Mouse (Mus musculus) hindbrain, embryonic 11.5 days (tissue): Measurements from ENCODE around the gene Trim15. TPM values are rescaled to one million over a fixed set of nuclear protein-coding genes. Genes with fewer than 3 reads are reported as not detected.
"Not testable (repeated sequence)": the region's sequence is repeated elsewhere in the genome, so short reads cannot be mapped to it uniquely, and the experiment has no call there.

ENCODE experiments used
- ATAC-seq: fragments of 200-750 bp; cut with Nextera tagmentation; 2 replicates; pipeline ENCODE4 v1.8.0; 2017; ENCODE audit warnings: mild to moderate bottlenecking, moderate TSS enrichment, moderate library complexity; ENCODE audit not compliant: low FRiP score
- DNase-seq: peaks from one replicate; pipeline ENCODE4 v3.0.0-alpha.2; 2015; ENCODE audit warnings: low spot score
- H3K27ac ChIP-seq: fragments of 300-500 bp; sonication (generic); 2 replicates; pipeline ENCODE4 v1.5.1; 2014; ENCODE audit warnings: mild to moderate bottlenecking, low read depth, low read length
- H3K27me3 ChIP-seq: fragments of 300-500 bp; sonication (generic); 2 replicates; pipeline ENCODE4 v1.6.1; 2014; ENCODE audit warnings: mild to moderate bottlenecking, low read length, moderate library complexity, mixed read lengths; ENCODE audit not compliant: control insufficient read depth, insufficient read depth
- H3K36me3 ChIP-seq: fragments of 300-500 bp; sonication (generic); 2 replicates; pipeline ENCODE4 v1.6.1; 2014; ENCODE audit warnings: mild to moderate bottlenecking, low read length, moderate library complexity, mixed read lengths; ENCODE audit not compliant: control insufficient read depth, insufficient read depth
- H3K4me1 ChIP-seq: fragments of 300-500 bp; sonication (generic); replicated peaks from 2 replicates; pipeline ENCODE4 v1.6.1; 2014; ENCODE audit warnings: low read length, mixed read lengths; ENCODE audit not compliant: control insufficient read depth, insufficient read depth
- H3K4me2 ChIP-seq: fragments of 300-500 bp; sonication (generic); replicated peaks from 2 replicates; pipeline ENCODE4 v1.6.1; 2014; ENCODE audit warnings: mild to moderate bottlenecking, low read depth, low read length
- H3K4me3 ChIP-seq: fragments of 300-500 bp; sonication (generic); 2 replicates; pipeline ENCODE4 v1.5.1; 2014; ENCODE audit warnings: low read depth, low read length
- H3K9ac ChIP-seq: fragments of 300-500 bp; sonication (generic); 2 replicates; pipeline ENCODE4 v1.6.1; 2014; ENCODE audit warnings: low read depth, low read length
- H3K9me3 ChIP-seq: fragments of 300-500 bp; sonication (generic); 2 replicates; pipeline ENCODE4 v1.6.1; 2016; ENCODE audit warnings: low read length; ENCODE audit not compliant: control insufficient read depth
- WGBS: fragments of 180-500 bp; shearing (Covaris S2); extraction: QIAGEN DNeasy Blood & Tissue Kit; methylation state at CpG from one replicate; pipeline ENCODE4 v1.1.7; 2014; 5-methylcytosine and 5-hydroxymethylcytosine counted together
- polyA plus RNA-seq: library from polyadenylated mRNA; unstranded; fragments of >200 nt; fragmentation: Nextera tagmentation; extraction: Ambion mirVana; gene quantifications from 2 replicates; pipeline ENCODE4 v1.2.1, GENCODE M21; 2014

Trim15 gene
- polyA plus RNA-seq, 1 experiment from 2014 or later = 0.48 TPM

DNA sequence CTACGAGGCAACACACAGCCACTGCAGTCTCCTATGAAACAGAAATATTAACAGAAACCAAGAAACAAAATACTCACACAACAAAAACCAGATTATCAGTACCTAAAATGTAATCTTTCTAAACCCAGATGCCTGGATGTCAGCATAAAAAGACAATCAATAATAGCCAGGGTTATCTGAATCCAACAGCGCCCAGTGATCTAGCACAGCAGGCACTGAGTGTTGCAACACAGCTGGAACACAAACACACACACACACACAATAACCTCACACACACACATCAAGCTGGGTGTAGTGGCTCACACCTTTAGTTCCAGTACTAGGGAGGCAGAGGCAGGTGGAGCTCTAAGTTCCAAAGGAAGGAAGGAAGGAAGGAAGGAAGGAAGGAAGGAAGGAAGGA lies 38.5 kb downstream of the Trim15 start:
- Histone ChIP-seq H3K9ac (no peak overlapping the region), H3K27ac (no peak overlapping the region), H3K4me3 (no peak overlapping the region), H3K36me3 (no peaks in the 10 kb centered on the region), H3K4me2 (no peak overlapping the region), H3K4me1 (no peaks in the 10 kb centered on the region), H3K27me3 (no peaks in the 10 kb centered on the region), H3K9me3 (no peaks in the 10 kb centered on the region)
- DNase-seq (no peak), ATAC-seq (no peak)
- WGBS = 96% methylated on average over 2 of the region's 2 CpGs

DNA sequence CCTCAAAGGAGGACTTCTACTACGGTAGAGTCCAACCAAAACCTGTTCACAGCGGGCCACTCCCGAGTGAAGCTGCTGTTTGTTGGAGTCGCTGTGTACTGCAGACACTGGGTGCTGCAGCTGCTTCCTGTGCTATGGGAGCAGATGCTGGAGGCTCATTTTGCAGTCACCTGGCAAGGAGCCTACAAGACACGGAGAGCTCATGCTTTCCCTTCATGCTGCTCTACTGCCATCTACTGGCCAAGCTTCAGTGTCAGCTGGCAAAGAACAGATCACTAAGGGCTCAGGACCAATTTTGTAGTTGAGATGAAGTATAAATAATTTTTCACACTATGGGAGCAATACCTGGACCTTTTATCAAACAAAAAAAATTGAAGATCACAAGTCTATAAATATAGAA lies 41.0 kb downstream of the Trim15 start:
- H3K9me3 ChIP-seq, H3K36me3 ChIP-seq, H3K27ac ChIP-seq, H3K9ac ChIP-seq, H3K27me3 ChIP-seq, H3K4me2 ChIP-seq, H3K4me1 ChIP-seq, H3K4me3 ChIP-seq, ATAC-seq: not testable (repeated sequence)
- DNase-seq = peak; percentile 70
- 18% methylated on average over 5 of the region's 5 CpGs for WGBS

DNA sequence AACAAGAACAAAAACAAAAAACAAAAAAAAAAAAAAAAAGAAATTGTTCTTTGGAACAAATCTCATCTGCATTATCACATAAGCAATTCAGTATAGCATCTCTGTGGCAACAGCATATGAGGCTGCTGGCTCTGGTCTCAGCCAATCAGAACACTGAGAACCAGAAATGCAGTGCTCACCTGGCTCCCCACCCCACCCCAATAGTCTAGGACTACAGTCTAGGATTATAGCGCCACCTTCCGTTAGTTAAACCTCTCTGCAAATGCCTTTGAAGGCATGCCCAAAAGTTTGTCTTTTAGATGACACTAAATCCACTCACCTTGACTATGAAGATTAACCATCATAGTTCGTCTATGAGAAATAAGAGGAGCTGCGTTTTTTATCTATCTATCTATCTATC lies 41.5 kb downstream of the Trim15 start:
- Histone ChIP-seq H3K36me3 (no peaks in the 10 kb centered on the region), H3K4me2 (no peak overlapping the region)

DNA sequence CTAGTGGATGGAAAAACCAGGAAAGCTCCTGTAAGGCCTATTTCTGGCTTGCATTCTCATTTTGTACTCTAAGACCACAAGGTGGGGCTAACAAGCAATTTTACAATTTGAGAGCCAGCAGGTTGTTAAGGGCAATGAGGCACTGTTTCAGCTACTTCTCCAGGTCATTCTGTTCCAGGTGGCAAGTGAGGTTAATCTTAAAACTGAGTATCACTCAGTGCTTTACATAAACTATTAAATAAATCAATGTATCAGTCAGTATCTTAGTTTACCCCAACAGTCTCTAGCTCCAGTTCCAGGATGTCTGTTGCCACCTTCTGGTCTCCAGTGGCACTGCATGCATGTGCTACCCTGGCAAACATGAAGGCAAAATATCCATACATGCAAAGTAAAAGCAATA lies 43.0 kb downstream of the Trim15 start:
- Histone ChIP-seq H3K9ac (no peak overlapping the region), H3K4me3 (no peak overlapping the region), H3K4me1 (no peaks in the 10 kb centered on the region), H3K9me3 (no peaks in the 10 kb centered on the region), H3K36me3 (no peaks in the 10 kb centered on the region), H3K27ac (no peak overlapping the region), H3K27me3 (no peaks in the 10 kb centered on the region), H3K4me2 (no peak overlapping the region)
- ATAC-seq (peak; percentile 22; the same call in 1 of the 2 replicates), DNase-seq (peak; percentile 65)

More for the DNA sequence above, 41.5 kb downstream of the Trim15 start:
- no peak for DNase-seq
- no peak for ATAC-seq
- Histone ChIP-seq H3K9ac (no peak overlapping the region), H3K4me1 (no peaks in the 10 kb centered on the region), H3K27me3 (no peaks in the 10 kb centered on the region), H3K27ac (no peak overlapping the region), H3K9me3 (no peaks in the 10 kb centered on the region), H3K4me3 (no peak overlapping the region)
- 32% methylated on average over 4 of the region's 4 CpGs for WGBS

DNA sequence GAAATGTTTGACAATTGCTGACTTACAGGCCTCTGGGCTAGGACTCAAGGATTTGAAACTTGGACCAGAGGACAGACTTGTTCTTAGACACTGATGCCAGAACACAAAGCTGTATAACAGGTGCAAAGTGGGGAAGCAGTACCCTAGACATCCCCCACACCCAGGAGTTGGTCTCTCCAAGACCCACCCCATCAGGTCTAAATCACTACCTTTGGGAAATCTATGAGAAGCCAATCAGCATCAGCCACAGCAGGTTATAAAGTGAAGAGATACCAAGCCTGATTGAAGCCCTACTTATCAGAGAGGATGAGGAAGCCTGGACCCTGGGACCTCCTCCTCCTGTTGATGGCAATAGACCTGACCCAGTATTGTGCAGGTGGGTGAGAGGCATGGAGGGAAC lies 55.1 kb downstream of the Trim15 start, which contains the start of gene H2-M10.6:
H2-M10.6 (plus strand) TSS at position 301 of the 400 bp plus-strand sequence.
- Histone ChIP-seq H3K9me3 (no peaks in the 10 kb centered on the region), H3K27ac (no peak within 1 kb of the TSS), H3K36me3 (no peaks in the 10 kb centered on the region), H3K27me3 (no peaks in the 10 kb centered on the region), H3K4me3 (no peak within 1 kb of the TSS), H3K9ac (no peak within 1 kb of the TSS), H3K4me1 (no peaks in the 10 kb centered on the region), H3K4me2 (no peak within 1 kb of the TSS)
- DNase-seq (no peak), ATAC-seq (no peak)

Other genes with a start within 250 kb of the Trim15 start
- not detected in 2 replicates for gene H2-M9, start 224.5 kb downstream of the Trim15 start, polyA plus RNA-seq
- not detected in 2 replicates for gene H2-M1, start 195.0 kb downstream of the Trim15 start, polyA plus RNA-seq
- gene H2-M10.5, start 94.3 kb downstream of the Trim15 start, polyA plus RNA-seq = not detected in 2 replicates
- gene H2-M10.6, start 55.0 kb downstream of the Trim15 start, polyA plus RNA-seq = not detected in 2 replicates
- 34.9 and 35.2 TPM in 2 replicates for gene Trim26, start 30.1 kb downstream of the Trim15 start, polyA plus RNA-seq
- 6.6 and 6.7 TPM in 2 replicates for gene Trim10, start 2.4 kb upstream of the Trim15 start, polyA plus RNA-seq
- gene Trim40, start 22.9 kb upstream of the Trim15 start, polyA plus RNA-seq = not detected in 2 replicates
- not detected in 2 replicates for gene Trim31, start 30.9 kb upstream of the Trim15 start, polyA plus RNA-seq
- gene Rnf39, start 75.7 kb upstream of the Trim15 start, polyA plus RNA-seq = 0.34 and 1.4 TPM in 2 replicates
- 161 and 165 TPM in 2 replicates for gene Ppp1r11, start 84.5 kb upstream of the Trim15 start, polyA plus RNA-seq
- 82.8 and 86.9 TPM in 2 replicates for gene Znrd1, start 91.3 kb upstream of the Trim15 start, polyA plus RNA-seq
- 9.6 and 9.8 TPM in 2 replicates for gene Znrd1as, start 91.4 kb upstream of the Trim15 start, polyA plus RNA-seq
- not detected in 2 replicates for gene 2410137M14Rik, start 114.0 kb upstream of the Trim15 start, polyA plus RNA-seq
- 0.86 and 1.1 TPM in 2 replicates for gene H2-M5, start 122.3 kb upstream of the Trim15 start, polyA plus RNA-seq
- gene Zfp57, start 134.0 kb upstream of the Trim15 start, polyA plus RNA-seq = 137 and 153 TPM in 2 replicates
- 0.39 and 0.61 TPM in 2 replicates for gene Mog, start 156.2 kb upstream of the Trim15 start, polyA plus RNA-seq
- 16.8 and 24.8 TPM in 2 replicates for gene Gabbr1, start 178.8 kb upstream of the Trim15 start, polyA plus RNA-seq
- gene Olfr90, start 221.3 kb upstream of the Trim15 start, polyA plus RNA-seq = 0.06 TPM in 1 of 2 replicates, not detected in the other
- 0.08 TPM in 1 of 2 replicates, not detected in the other for gene Olfr91, start 231.1 kb upstream of the Trim15 start, polyA plus RNA-seq